Mouse (Mus musculus) hindbrain, embryonic 16.5 days (tissue): ENCODE results near the gene Yy1. TPM values are rescaled to one million over a fixed set of nuclear protein-coding genes. Genes with fewer than 3 reads are reported as not detected.

Source experiments
- ATAC-seq: fragments of 200-750 bp; cut with Nextera tagmentation; 2 replicates; pipeline ENCODE4 v1.8.0; 2017; ENCODE audit warnings: moderate TSS enrichment, moderate library complexity
- H3K27ac ChIP-seq: fragments of 300-500 bp; sonication (generic); 2 replicates; pipeline ENCODE4 v1.5.1; 2014; ENCODE audit warnings: low read depth, mild to moderate bottlenecking, control low read depth, low read length, moderate library complexity
- H3K27me3 ChIP-seq: fragments of 300-500 bp; sonication (generic); replicated peaks from 2 replicates; pipeline ENCODE4 v1.6.1; 2014; ENCODE audit warnings: low read length; ENCODE audit not compliant: control insufficient read depth, insufficient read depth
- H3K36me3 ChIP-seq: fragments of 300-500 bp; sonication (generic); 2 replicates; pipeline ENCODE4 v1.6.1; 2014; ENCODE audit warnings: mild to moderate bottlenecking, low read length, moderate library complexity, mixed read lengths; ENCODE audit not compliant: control insufficient read depth, insufficient read depth
- H3K4me1 ChIP-seq: fragments of 300-500 bp; sonication (generic); 2 replicates; pipeline ENCODE4 v1.6.1; 2014; ENCODE audit warnings: low read depth, low read length; ENCODE audit not compliant: control insufficient read depth, insufficient read depth
- H3K4me2 ChIP-seq: fragments of 300-500 bp; sonication (generic); 2 replicates; pipeline ENCODE4 v1.6.1; 2014; ENCODE audit warnings: mild to moderate bottlenecking, low read length, control low read depth, moderate library complexity
- H3K4me3 ChIP-seq: fragments of 300-500 bp; sonication (generic); 2 replicates; pipeline ENCODE4 v1.5.1; 2014; ENCODE audit warnings: mild to moderate bottlenecking, low read length, control low read depth, moderate library complexity
- H3K9ac ChIP-seq: fragments of 300-500 bp; sonication (generic); 2 replicates; pipeline ENCODE4 v1.6.1; 2014; ENCODE audit warnings: low read depth, mild to moderate bottlenecking, control low read depth, low read length, moderate library complexity
- H3K9me3 ChIP-seq: fragments of 300-500 bp; sonication (generic); 2 replicates; pipeline ENCODE4 v1.6.1; 2014; ENCODE audit warnings: mild to moderate bottlenecking, low read length, moderate library complexity; ENCODE audit not compliant: control insufficient read depth
- WGBS: fragments of 180-500 bp; shearing (Covaris S2); extraction: QIAGEN DNeasy Blood & Tissue Kit; methylation state at CpG from one replicate; pipeline ENCODE4 v1.1.7; 2014; 5-methylcytosine and 5-hydroxymethylcytosine counted together
- polyA plus RNA-seq: library from polyadenylated mRNA; unstranded; fragments of >200 nt; fragmentation: Nextera tagmentation; extraction: Ambion mirVana; gene quantifications from 2 replicates; pipeline ENCODE4 v1.2.1, GENCODE M21; 2015

The Yy1 gene
- polyA plus RNA-seq, 1 experiment from 2014 or later = 9.7 TPM

GRCm38 (mm10) chr12:108794078-108794711, 1.4 kb downstream of the Yy1 start:
- Histone ChIP-seq H3K4me2 (peak overlapping the region; percentile 78), H3K9ac (peak overlapping the region; percentile 98), H3K4me1 (peaks cover 32% of the 10 kb centered on the region), H3K27me3 (no peaks in the 10 kb centered on the region), H3K36me3 (no peaks in the 10 kb centered on the region), H3K4me3 (peak overlapping the region; percentile 62), H3K27ac (peak overlapping the region; percentile 99), H3K9me3 (no peaks in the 10 kb centered on the region)
- WGBS = under 1% methylated on average over 68 of the region's 94 CpGs
- peak; percentile 75 for ATAC-seq

GRCm38 (mm10) chr12:108794979-108795537, 2.3 kb downstream of the Yy1 start:
- Histone ChIP-seq H3K36me3 (no peaks in the 10 kb centered on the region), H3K27ac (peak overlapping the region; percentile 99), H3K9me3 (no peaks in the 10 kb centered on the region), H3K4me3 (peak overlapping the region; percentile 62), H3K27me3 (no peaks in the 10 kb centered on the region), H3K9ac (peak overlapping the region; percentile 98), H3K4me1 (peaks cover 32% of the 10 kb centered on the region), H3K4me2 (peak overlapping the region; percentile 78)
- no peak for ATAC-seq
- 15% methylated on average over 9 of the region's 9 CpGs for WGBS

DNA sequence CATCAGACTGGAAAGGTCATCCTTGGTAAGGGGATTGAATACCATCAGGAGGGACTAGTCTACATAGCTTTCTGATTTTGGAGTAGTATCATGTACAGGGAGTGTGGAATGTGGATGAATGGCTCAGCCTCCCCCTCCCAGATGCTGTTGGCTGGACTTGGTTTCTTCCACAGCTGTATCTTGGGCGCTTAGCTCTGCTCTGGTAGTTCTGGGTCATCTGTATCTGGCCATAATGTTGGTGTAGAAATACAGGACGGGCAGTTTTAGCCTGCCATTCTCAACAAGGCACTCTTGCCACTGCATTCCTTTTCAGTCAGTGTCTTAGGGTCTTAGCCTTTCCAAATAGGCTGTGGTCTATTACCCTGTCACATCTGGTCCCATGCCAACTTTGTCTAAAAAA, 8.8 kb downstream of the Yy1 start:
- ATAC-seq = no peak

GRCm38 (mm10) chr12:108804388-108804787, 11.6 kb downstream of the Yy1 start:
- Histone ChIP-seq H3K27ac (no peak overlapping the region), H3K9me3 (no peaks in the 10 kb centered on the region), H3K9ac (no peak overlapping the region), H3K4me1 (peaks cover 2% of the 10 kb centered on the region; the same call in 1 of the 2 replicates), H3K4me3 (no peak overlapping the region), H3K27me3 (no peaks in the 10 kb centered on the region), H3K36me3 (no peaks in the 10 kb centered on the region), H3K4me2 (no peak overlapping the region)
- no peak for ATAC-seq
- 75% methylated on average over 2 of the region's 2 CpGs for WGBS

More for the DNA sequence above, 8.8 kb downstream of the Yy1 start:
- Histone ChIP-seq H3K4me1 (peaks cover 10% of the 10 kb centered on the region), H3K4me3 (no peak overlapping the region), H3K9me3 (no peaks in the 10 kb centered on the region), H3K27ac (no peak overlapping the region), H3K4me2 (no peak overlapping the region), H3K27me3 (no peaks in the 10 kb centered on the region), H3K9ac (no peak overlapping the region), H3K36me3 (no peaks in the 10 kb centered on the region)
- 85% methylated on average over 2 of the region's 2 CpGs for WGBS

GRCm38 (mm10) chr12:108808465-108808864, 15.7 kb downstream of the Yy1 start:
- H3K4me2 ChIP-seq = no peak overlapping the region
- no peaks in the 10 kb centered on the region for H3K9me3 ChIP-seq
- H3K4me1 ChIP-seq = no peaks in the 10 kb centered on the region
- H3K27ac ChIP-seq = no peak overlapping the region
- no peaks in the 10 kb centered on the region for H3K36me3 ChIP-seq
- WGBS = 81% methylated on average over 2 of the region's 2 CpGs
- H3K9ac ChIP-seq = no peak overlapping the region
- no peak overlapping the region for H3K4me3 ChIP-seq
- no peaks in the 10 kb centered on the region for H3K27me3 ChIP-seq
- ATAC-seq = no peak

DNA sequence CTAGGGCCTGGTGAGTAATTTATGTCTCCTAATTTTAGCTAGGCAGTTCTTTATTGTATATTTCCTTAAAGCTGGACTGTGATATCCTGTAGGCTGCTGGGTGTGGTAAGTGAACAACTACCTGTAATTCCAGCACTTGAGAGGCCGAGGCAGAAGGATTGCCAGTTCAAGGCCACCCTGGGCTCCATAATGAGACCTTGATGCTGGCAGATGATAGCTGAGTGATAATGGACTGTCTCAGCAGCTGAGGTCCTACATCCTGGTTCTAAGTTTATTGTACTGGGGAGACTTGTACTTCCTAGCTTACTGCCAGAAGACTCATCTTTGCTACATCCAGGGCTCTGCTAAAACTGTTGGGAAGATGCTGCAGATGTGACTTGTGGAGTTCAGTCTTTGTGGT, 17.0 kb downstream of the Yy1 start:
- H3K4me1 ChIP-seq = no peaks in the 10 kb centered on the region
- H3K9me3 ChIP-seq = no peaks in the 10 kb centered on the region
- no peak overlapping the region for H3K4me3 ChIP-seq
- no peaks in the 10 kb centered on the region; the same call in 1 of the 2 replicates for H3K36me3 ChIP-seq
- no peak overlapping the region for H3K4me2 ChIP-seq
- ATAC-seq = no peak
- H3K9ac ChIP-seq = no peak overlapping the region
- H3K27me3 ChIP-seq = no peaks in the 10 kb centered on the region
- no peak overlapping the region for H3K27ac ChIP-seq
- 91% methylated on average over 1 of the region's 1 CpGs for WGBS

DNA sequence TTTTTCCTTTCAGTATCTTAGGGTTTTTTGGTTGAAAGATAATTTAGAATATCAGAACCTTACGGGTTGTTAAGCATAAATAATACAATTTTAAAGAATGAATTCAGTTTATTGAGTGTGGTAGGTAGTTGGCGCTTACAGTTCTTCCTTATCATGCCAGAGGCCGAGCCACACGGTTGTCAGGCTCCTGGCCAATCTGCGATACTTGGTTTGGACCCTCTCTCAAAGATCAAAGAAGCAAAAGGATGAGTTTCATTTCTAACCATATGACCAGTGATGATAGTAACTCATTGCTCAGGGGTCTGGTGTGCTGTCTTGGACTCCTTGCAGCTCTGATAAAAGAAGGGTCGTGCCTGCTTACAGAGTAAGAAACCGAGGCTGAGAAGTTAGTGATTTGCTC, 17.5 kb downstream of the Yy1 start:
- no peak overlapping the region for H3K9ac ChIP-seq
- 92% methylated on average over 7 of the region's 7 CpGs for WGBS
- H3K4me3 ChIP-seq = no peak overlapping the region
- no peaks in the 10 kb centered on the region for H3K9me3 ChIP-seq
- ATAC-seq = no peak
- H3K27ac ChIP-seq = no peak overlapping the region
- H3K36me3 ChIP-seq = no peaks in the 10 kb centered on the region; the same call in 1 of the 2 replicates
- H3K4me1 ChIP-seq = no peaks in the 10 kb centered on the region
- no peaks in the 10 kb centered on the region for H3K27me3 ChIP-seq
- no peak overlapping the region for H3K4me2 ChIP-seq

GRCm38 (mm10) chr12:108811133-108811532, 18.4 kb downstream of the Yy1 start:
- no peak overlapping the region for H3K9ac ChIP-seq
- H3K4me1 ChIP-seq = no peaks in the 10 kb centered on the region
- ATAC-seq = no peak
- H3K4me2 ChIP-seq = no peak overlapping the region
- WGBS = 62% methylated on average over 2 of the region's 2 CpGs
- no peak overlapping the region for H3K27ac ChIP-seq
- H3K9me3 ChIP-seq = no peaks in the 10 kb centered on the region
- no peaks in the 10 kb centered on the region for H3K27me3 ChIP-seq
- no peak overlapping the region for H3K4me3 ChIP-seq
- H3K36me3 ChIP-seq = no peaks in the 10 kb centered on the region; the same call in 1 of the 2 replicates

GRCm38 (mm10) chr12:108812463-108812862, 19.7 kb downstream of the Yy1 start:
- no peak overlapping the region for H3K4me2 ChIP-seq
- H3K27me3 ChIP-seq = no peaks in the 10 kb centered on the region
- H3K4me1 ChIP-seq = no peaks in the 10 kb centered on the region
- no peak for ATAC-seq
- no peaks in the 10 kb centered on the region; the same call in none of the 2 replicates for H3K36me3 ChIP-seq
- no peak overlapping the region for H3K27ac ChIP-seq
- 88% methylated on average over 6 of the region's 6 CpGs for WGBS
- no peaks in the 10 kb centered on the region for H3K9me3 ChIP-seq
- H3K9ac ChIP-seq = no peak overlapping the region
- H3K4me3 ChIP-seq = no peak overlapping the region
